Mouse (Mus musculus) MEL (cell line): ENCODE data around the gene Eif5b. TPM values are rescaled to one million over a fixed set of nuclear protein-coding genes. Genes with fewer than 3 reads are reported as not detected.

ENCODE experiments used
- DNase-seq: peaks from one replicate; pipeline ENCODE4 v3.0.0; 2011; ENCODE audit warnings: low read depth, low spot score
- H3K27ac ChIP-seq: 2 replicates; pipeline ENCODE4 v1.5.1; 2012; ENCODE audit warnings: low read depth, mild to moderate bottlenecking, control low read depth, low read length, moderate library complexity; ENCODE audit not compliant: control insufficient read depth
- H3K27me3 ChIP-seq, 2 experiments: fragments of 150-350 bp in 1 of 2; sonication (generic) in 1 of 2; 2 replicates each; pipeline ENCODE4 v1.6.1; 2012; ENCODE audit warnings: low read length in 2 of 2, mild to moderate bottlenecking in 2 of 2, improper control_type of control experiment in 1 of 2, moderate library complexity in 1 of 2; ENCODE audit not compliant: insufficient read depth in 2 of 2, control insufficient read depth in 1 of 2
- H3K36me3 ChIP-seq, 2 experiments: 2 replicates each; pipeline ENCODE4 v1.6.1; 2012 to 2014; ENCODE audit warnings: low read length in 2 of 2, improper control_type of control experiment in 1 of 2, inconsistent platforms in 1 of 2, mild to moderate bottlenecking in 1 of 2; ENCODE audit not compliant: insufficient read depth in 2 of 2, control insufficient read depth in 1 of 2
- H3K4me1 ChIP-seq, 2 experiments: fragments of 150-350 bp in 1 of 2; sonication (generic) in 1 of 2; 2 replicates each; pipeline ENCODE4 v1.6.1; 2012; ENCODE audit warnings: low read length in 2 of 2, improper control_type of control experiment in 1 of 2, mild to moderate bottlenecking in 1 of 2; ENCODE audit not compliant: insufficient read depth in 2 of 2, control insufficient read depth in 1 of 2
- H3K4me3 ChIP-seq, 2 experiments: fragments of 150-350 bp in 1 of 2; sonication (generic) in 1 of 2; 2 replicates each; pipeline ENCODE4 v1.5.1; 2012; ENCODE audit warnings: low read depth in 2 of 2, low read length in 2 of 2, mild to moderate bottlenecking in 2 of 2, moderate library complexity in 2 of 2, control low read depth in 1 of 2, improper control_type of control experiment in 1 of 2; ENCODE audit not compliant: control insufficient read depth in 1 of 2, insufficient read depth in 1 of 2
- H3K79me2 ChIP-seq: 2 replicates; pipeline ENCODE4 v1.6.1; 2012; ENCODE audit warnings: mild to moderate bottlenecking, low read length, moderate library complexity; ENCODE audit not compliant: control insufficient read depth, poor library complexity, insufficient read depth
- H3K9ac ChIP-seq: 2 replicates; pipeline ENCODE4 v1.6.1; 2012; ENCODE audit warnings: low read depth, mild to moderate bottlenecking, control low read depth, low read length, moderate library complexity; ENCODE audit not compliant: control insufficient read depth, poor library complexity, severe bottlenecking
- H3K9me3 ChIP-seq: fragments of 150-350 bp; sonication (generic); replicated peaks from 2 replicates; pipeline ENCODE4 v1.6.1; 2012; ENCODE audit warnings: mild to moderate bottlenecking, low read length, improper control_type of control experiment, moderate library complexity; ENCODE audit not compliant: insufficient read depth
- CHD1 ChIP-seq: IDR thresholded peaks from 2 replicates; pipeline ENCODE4 v1.6.1; 2012; ENCODE audit warnings: low read depth, mild to moderate bottlenecking, inconsistent platforms, low read length, improper control_type of control experiment
- CHD2 ChIP-seq: IDR thresholded peaks from 2 replicates; pipeline ENCODE4 v1.6.1; 2011; ENCODE audit warnings: low read length, improper control_type of control experiment
- CTCF ChIP-seq, 3 experiments: IDR thresholded peaks in 2 of 3; conservative IDR thresholded peaks in 1 of 3; 2 replicates each; pipeline ENCODE4 v1.5.1; 2011 to 2012; ENCODE audit warnings: low read length in 3 of 3, low read depth in 2 of 3, mild to moderate bottlenecking in 2 of 3, improper control_type of control experiment in 1 of 3, inconsistent platforms in 1 of 3, mixed read lengths in 1 of 3, moderate library complexity in 1 of 3; ENCODE audit not compliant: control insufficient read depth in 1 of 3, insufficient read depth in 1 of 3, poor library complexity in 1 of 3, severe bottlenecking in 1 of 3
- E2F4 ChIP-seq: IDR thresholded peaks from 2 replicates; pipeline ENCODE4 v1.6.1; 2011; ENCODE audit warnings: low read depth, low read length, improper control_type of control experiment, borderline replicate concordance
- EP300 ChIP-seq, 2 experiments: IDR thresholded peaks; 2 replicates each; pipeline ENCODE4 v1.6.1; 2011; ENCODE audit warnings: improper control_type of control experiment in 2 of 2, low read length in 2 of 2, low read depth in 1 of 2, mild to moderate bottlenecking in 1 of 2
- GABPA ChIP-seq: IDR thresholded peaks from 2 replicates; pipeline ENCODE4 v1.6.1; 2012; ENCODE audit warnings: low read depth, mild to moderate bottlenecking, inconsistent platforms, low read length, improper control_type of control experiment, moderate library complexity
- GATA1 ChIP-seq: IDR thresholded peaks from 2 replicates; pipeline ENCODE4 v1.6.1; 2011; ENCODE audit warnings: low read depth, low read length, improper control_type of control experiment
- JUND ChIP-seq: IDR thresholded peaks from 2 replicates; pipeline ENCODE4 v1.6.1; 2011; ENCODE audit warnings: low read depth, mild to moderate bottlenecking, improper control_type of control experiment, low read length
- KAT2A ChIP-seq: conservative IDR thresholded peaks from 2 replicates; pipeline ENCODE4 v1.6.1; 2012; ENCODE audit warnings: low read depth, low read length, improper control_type of control experiment, inconsistent platforms
- MAFK ChIP-seq: IDR thresholded peaks from 2 replicates; pipeline ENCODE4 v1.6.1; 2011; ENCODE audit warnings: low read depth, mild to moderate bottlenecking, low read length, improper control_type of control experiment, borderline replicate concordance
- MAX ChIP-seq: IDR thresholded peaks from 2 replicates; pipeline ENCODE4 v1.6.1; 2011; ENCODE audit warnings: low read length, improper control_type of control experiment
- MAZ ChIP-seq: IDR thresholded peaks from 2 replicates; pipeline ENCODE4 v1.6.1; 2012; ENCODE audit warnings: low read depth, mild to moderate bottlenecking, inconsistent platforms, low read length, improper control_type of control experiment
- MEF2A ChIP-seq: IDR thresholded peaks from 2 replicates; pipeline ENCODE4 v1.6.1; 2014; ENCODE audit warnings: low read depth, mild to moderate bottlenecking, inconsistent platforms, low read length, improper control_type of control experiment; ENCODE audit not compliant: poor library complexity, insufficient replicate concordance, severe bottlenecking; ENCODE audit errors: extremely low read depth
- MYB ChIP-seq: IDR thresholded peaks from 2 replicates; pipeline ENCODE4 v1.6.1; 2011; ENCODE audit warnings: mild to moderate bottlenecking, low read depth, low read length, improper control_type of control experiment
- MYC ChIP-seq: IDR thresholded peaks from 2 replicates; pipeline ENCODE4 v1.6.1; 2011; ENCODE audit warnings: low read depth, mild to moderate bottlenecking, low read length, improper control_type of control experiment, moderate library complexity
- NELFE ChIP-seq: IDR thresholded peaks from 2 replicates; pipeline ENCODE4 v1.6.1; 2011; ENCODE audit warnings: low read depth, low read length, improper control_type of control experiment
- NRF1 ChIP-seq: IDR thresholded peaks from 2 replicates; pipeline ENCODE4 v1.6.1; 2014; ENCODE audit warnings: low read depth, mild to moderate bottlenecking, inconsistent platforms, low read length, improper control_type of control experiment, moderate library complexity; ENCODE audit not compliant: poor library complexity, insufficient read depth, severe bottlenecking
- POLR2A ChIP-seq, 2 experiments: IDR thresholded peaks; 2 replicates each; pipeline ENCODE4 v1.6.1; 2011 to 2012; ENCODE audit warnings: low read length in 2 of 2, mild to moderate bottlenecking in 2 of 2, control low read depth in 1 of 2, improper control_type of control experiment in 1 of 2, low read depth in 1 of 2, moderate library complexity in 1 of 2; ENCODE audit not compliant: control insufficient read depth in 1 of 2, insufficient read depth in 1 of 2, poor library complexity in 1 of 2
- POLR2AphosphoS5 ChIP-seq: IDR thresholded peaks from 2 replicates; pipeline ENCODE4 v1.6.1; 2012; ENCODE audit warnings: low read depth, borderline replicate concordance, mild to moderate bottlenecking, inconsistent platforms, low read length, moderate library complexity, mixed read lengths
- RCOR1 ChIP-seq: IDR thresholded peaks from 2 replicates; pipeline ENCODE4 v1.6.1; 2012; ENCODE audit warnings: low read depth, mild to moderate bottlenecking, inconsistent platforms, low read length, improper control_type of control experiment
- SIN3A ChIP-seq: IDR thresholded peaks from 2 replicates; pipeline ENCODE4 v1.6.1; 2012; ENCODE audit warnings: low read length, improper control_type of control experiment, inconsistent platforms
- SMC3 ChIP-seq: IDR thresholded peaks from 2 replicates; pipeline ENCODE4 v1.6.1; 2011; ENCODE audit warnings: low read depth, low read length, improper control_type of control experiment
- TAL1 ChIP-seq: IDR thresholded peaks from 2 replicates; pipeline ENCODE4 v1.6.1; 2012; ENCODE audit warnings: mild to moderate bottlenecking, inconsistent platforms, low read length, moderate library complexity, mixed read lengths
- TBP ChIP-seq: IDR thresholded peaks from 2 replicates; pipeline ENCODE4 v1.8.0; 2011; ENCODE audit warnings: low read depth, low read length, improper control_type of control experiment
- TCF12 ChIP-seq: IDR thresholded peaks from 2 replicates; pipeline ENCODE4 v1.6.1; 2014; ENCODE audit warnings: low read depth, mild to moderate bottlenecking, inconsistent platforms, low read length, improper control_type of control experiment, moderate library complexity
- UBTF ChIP-seq: IDR thresholded peaks from 2 replicates; pipeline ENCODE4 v1.6.1; 2012; ENCODE audit warnings: low read depth, mild to moderate bottlenecking, inconsistent platforms, low read length, improper control_type of control experiment, moderate library complexity, borderline replicate concordance; ENCODE audit not compliant: insufficient read depth
- ZC3H11A ChIP-seq: IDR thresholded peaks from 2 replicates; pipeline ENCODE4 v1.6.1; 2012; ENCODE audit warnings: low read depth, mild to moderate bottlenecking, inconsistent platforms, low read length, improper control_type of control experiment
- ZKSCAN1 ChIP-seq: IDR thresholded peaks from 2 replicates; pipeline ENCODE4 v1.6.1; 2012; ENCODE audit warnings: low read depth, mild to moderate bottlenecking, inconsistent platforms, low read length, improper control_type of control experiment, moderate library complexity
- ZMIZ1 ChIP-seq: IDR thresholded peaks from 2 replicates; pipeline ENCODE4 v1.6.1; 2012; ENCODE audit warnings: low read depth, mild to moderate bottlenecking, inconsistent platforms, low read length, improper control_type of control experiment, moderate library complexity
- ZNF384 ChIP-seq: IDR thresholded peaks from 2 replicates; pipeline ENCODE4 v1.6.1; 2012; ENCODE audit warnings: low read depth, mild to moderate bottlenecking, inconsistent platforms, low read length, improper control_type of control experiment
- polyA plus RNA-seq, 2 experiments: library from polyadenylated mRNA; stranded (reverse) in 1 of 2; unstranded in 1 of 2; fragments of >175 nt in 1 of 2; fragments of >200 nt in 1 of 2; gene quantifications; 2 replicates each; pipeline versions ENCODE4 v1.2.1 to v1.2.4; 2012; ENCODE audit warnings: low replicate concordance in 2 of 2, low read depth in 1 of 2; ENCODE audit not compliant: insufficient read length in 2 of 2, insufficient read depth in 1 of 2, missing spikeins in 1 of 2
- total RNA-seq: library from RNA; depleted of rRNA; stranded (reverse); fragments of 300-350 nt; gene quantifications from 2 replicates; pipeline ENCODE4 v1.2.3, GENCODE M21; 2012

The Eif5b gene
- total and polyA plus RNA-seq, 3 experiments, result 24.2 to 186 (median 67.2) TPM

- DNase-seq, result no peak
- H3K27me3 ChIP-seq, result peaks cover 2% of the 10 kb centered on the region in 2 experiments; a peak in 3 of 4 replicates
- no peaks in the 10 kb centered on the region for H3K4me1 ChIP-seq
- H3K4me3 ChIP-seq, result no peak overlapping the region
- no peaks in the 10 kb centered on the region for H3K79me2 ChIP-seq
- no peak overlapping the region for H3K9ac ChIP-seq
- no peaks in the 10 kb centered on the region for H3K36me3 ChIP-seq
- no peak overlapping the region for H3K27ac ChIP-seq
- no peaks in the 10 kb centered on the region for H3K9me3 ChIP-seq
- TF ChIP-seq EP300 (IDR thresholded peaks at IDR 0.05; ENCODE audit: low read depth in 1 of 2, low read length in 2 of 2) (no peak), ZKSCAN1 (no peak), SMC3 (no peak), RCOR1 (no peak), MAZ (no peak), MEF2A (no peak), ZMIZ1 (no peak), ZNF384 (no peak), KAT2A (no peak), MYB (no peak), POLR2AphosphoS5 (no peak), UBTF (no peak), CHD2 (no peak), JUND (no peak), ZC3H11A (no peak), MAFK (no peak), SIN3A (no peak), POLR2A (IDR thresholded peaks at IDR 0.05; ENCODE audit: control insufficient read depth in 1 of 2, insufficient read depth in 1 of 2, low read depth in 1 of 2, low read length in 2 of 2, poor library complexity in 1 of 2) (no peak), E2F4 (no peak)
Observed at GRCm38 (mm10) chr1:37965571-37965970, 32.2 kb upstream of the Eif5b start.

- DNase-seq, result no peak
- Histone ChIP-seq H3K79me2 (no peaks in the 10 kb centered on the region), H3K4me3 (no peak overlapping the region), H3K27me3 (no peaks in the 10 kb centered on the region; a peak in 2 of 4 replicates), H3K9ac (no peak overlapping the region), H3K9me3 (no peaks in the 10 kb centered on the region), H3K4me1 (no peaks in the 10 kb centered on the region), H3K27ac (no peak overlapping the region), H3K36me3 (no peaks in the 10 kb centered on the region)
- no peak for TF ChIP-seq NRF1
- no peak for TF ChIP-seq GABPA
- TF ChIP-seq MEF2A, result no peak
- TF ChIP-seq TAL1, result no peak
- no peak for TF ChIP-seq MYB
- no peak for TF ChIP-seq TBP
- TF ChIP-seq TCF12, result no peak
- TF ChIP-seq CTCF (IDR thresholded peaks at IDR 0.05 in 2 of 3, conservative IDR thresholded peaks at IDR 0.05 in 1 of 3; ENCODE audit: control insufficient read depth in 1 of 3, insufficient read depth in 1 of 3, low read depth in 2 of 3, low read length in 3 of 3, poor library complexity in 1 of 3, severe bottlenecking in 1 of 3), result no peak
- no peak for TF ChIP-seq NELFE
- TF ChIP-seq CHD1, result no peak
- no peak for TF ChIP-seq MAX
- no peak for TF ChIP-seq MAZ
- no peak for TF ChIP-seq JUND
- TF ChIP-seq ZKSCAN1, result no peak
- no peak for TF ChIP-seq MYC
- no peak for TF ChIP-seq UBTF
- TF ChIP-seq MAFK, result no peak
- no peak for TF ChIP-seq RCOR1
- TF ChIP-seq GATA1, result no peak
Observed at GRCm38 (mm10) chr1:37968746-37969145, 29.1 kb upstream of the Eif5b start.
